Mouse (Mus musculus): ENCODE results near the gene Mtmr10. TPM values are rescaled to one million over a fixed set of nuclear protein-coding genes. Genes with fewer than 3 reads are reported as not detected.

Mtmr10 gene
- polyA plus RNA-seq, 1 experiment, result 11.6 TPM

DNA sequence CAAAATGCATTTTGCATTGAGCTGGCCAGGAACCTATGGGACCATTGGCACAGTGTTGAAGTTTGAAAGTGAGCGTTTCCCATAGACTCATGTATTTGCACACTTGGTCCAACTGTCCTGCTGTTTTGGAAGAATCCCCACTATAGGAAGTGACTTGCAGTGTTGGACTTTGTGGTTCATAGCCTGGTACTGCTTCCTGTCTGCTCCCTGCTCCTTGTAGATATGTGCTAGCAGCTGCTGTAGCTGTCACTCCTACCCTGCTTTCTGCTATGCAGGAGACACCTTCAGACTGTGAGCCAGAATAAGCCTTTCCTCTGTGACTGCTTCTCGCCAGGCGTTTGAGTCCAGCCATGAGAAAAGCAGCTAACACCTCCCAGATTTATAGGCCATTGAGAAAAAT is 43.9 kb downstream of the Mtmr10 start:
- H3K4me1 ChIP-seq (ENCODE audit: control insufficient read depth, insufficient read depth, insufficient read length, low read length), result no peaks in the 10 kb centered on the region
- H3K4me3 ChIP-seq (ENCODE audit: insufficient read depth, low read depth, low read length), result no peak overlapping the region
- H3K27ac ChIP-seq (replicated peaks; ENCODE audit: low read depth, low read length), result no peak overlapping the region

DNA sequence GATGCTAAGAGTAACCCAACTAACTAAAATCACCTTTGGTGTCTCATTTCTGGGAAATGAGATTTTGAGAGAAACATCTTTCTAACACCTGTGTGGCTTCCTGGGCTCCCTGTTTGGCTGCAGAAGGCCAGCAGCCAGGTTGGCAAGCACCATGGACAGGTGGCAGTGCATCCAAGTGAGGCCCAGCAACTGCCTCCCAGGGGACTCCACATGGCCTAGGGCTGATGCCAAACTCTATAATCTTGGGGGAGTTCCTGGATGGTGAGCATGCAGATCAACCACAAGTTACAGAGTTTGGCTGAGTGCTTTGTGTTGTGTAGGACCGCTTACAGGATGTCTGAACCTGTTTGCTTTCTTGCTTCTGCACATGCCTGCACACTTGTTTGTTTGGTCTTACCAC is 45.2 kb downstream of the Mtmr10 start:
- Histone ChIP-seq H3K4me1 (ENCODE audit: control insufficient read depth, insufficient read depth, insufficient read length, low read length) (no peaks in the 10 kb centered on the region), H3K4me3 (ENCODE audit: insufficient read depth, low read depth, low read length) (no peak overlapping the region), H3K27ac (replicated peaks; ENCODE audit: low read depth, low read length) (no peak overlapping the region)

DNA sequence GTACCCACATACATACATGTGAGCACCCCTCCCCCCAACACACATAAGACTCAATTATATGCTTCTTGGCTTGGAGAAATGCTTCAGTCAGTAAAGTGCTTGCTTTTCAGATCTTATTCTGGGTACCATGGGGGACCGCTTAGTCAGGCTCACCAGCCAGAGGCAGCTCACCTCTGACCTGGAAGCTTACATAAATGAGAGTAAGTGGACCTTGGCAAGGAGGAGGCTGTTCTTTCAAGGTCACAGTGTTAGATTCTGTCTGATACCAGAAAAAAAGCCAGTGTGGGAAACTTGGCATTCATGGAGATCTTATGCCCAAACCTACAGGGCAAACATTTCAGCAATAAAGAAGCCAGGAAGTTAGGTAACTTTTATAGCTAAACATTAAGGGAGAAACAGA is 60.4 kb downstream of the Mtmr10 start:
- peak overlapping the region; percentile 54 for H3K27ac ChIP-seq (replicated peaks; ENCODE audit: low read depth, low read length)
- H3K4me3 ChIP-seq (ENCODE audit: insufficient read depth, low read depth, low read length), result no peak overlapping the region
- no peaks in the 10 kb centered on the region for H3K4me1 ChIP-seq (ENCODE audit: control insufficient read depth, insufficient read depth, insufficient read length, low read length)

DNA sequence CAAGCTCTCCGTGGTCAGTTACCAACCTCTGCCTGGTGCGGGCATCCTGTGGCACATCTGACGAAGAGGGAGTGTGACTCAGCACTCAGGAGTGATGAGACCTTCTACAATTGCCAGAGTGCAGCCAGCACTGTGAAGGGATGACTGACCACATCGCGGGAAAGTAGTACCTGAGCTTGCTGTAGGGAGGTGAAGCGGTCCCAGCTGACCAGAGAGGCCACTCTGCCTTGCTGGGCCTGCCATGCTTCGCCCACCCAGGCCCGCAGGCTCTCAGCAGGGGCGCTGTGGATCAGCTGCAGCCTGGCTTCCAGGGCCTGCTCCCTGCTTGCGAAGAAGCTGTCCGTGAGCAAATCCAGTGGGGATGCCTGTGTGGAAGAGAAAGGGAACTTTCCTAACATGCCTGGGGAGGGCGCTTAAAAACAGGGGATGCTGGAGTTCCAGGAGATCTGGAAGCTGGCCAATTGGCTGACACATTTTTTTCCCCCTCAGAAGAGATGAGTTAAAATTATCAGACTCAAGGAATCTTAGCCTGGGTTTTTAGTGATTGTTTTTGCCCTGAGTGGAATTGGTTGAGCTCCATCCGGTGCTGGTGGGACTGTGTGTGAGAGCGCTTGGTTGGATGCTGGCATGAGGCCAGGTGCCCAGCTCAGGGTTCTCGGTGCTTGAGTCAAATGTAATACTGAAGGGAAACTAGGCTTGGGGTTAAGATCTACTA is 61.9 kb downstream of the Mtmr10 start:
- Histone ChIP-seq H3K4me1 (ENCODE audit: control insufficient read depth, insufficient read depth, insufficient read length, low read length) (no peaks in the 10 kb centered on the region), H3K27ac (replicated peaks; ENCODE audit: low read depth, low read length) (no peak overlapping the region), H3K4me3 (ENCODE audit: insufficient read depth, low read depth, low read length) (no peak overlapping the region)

DNA sequence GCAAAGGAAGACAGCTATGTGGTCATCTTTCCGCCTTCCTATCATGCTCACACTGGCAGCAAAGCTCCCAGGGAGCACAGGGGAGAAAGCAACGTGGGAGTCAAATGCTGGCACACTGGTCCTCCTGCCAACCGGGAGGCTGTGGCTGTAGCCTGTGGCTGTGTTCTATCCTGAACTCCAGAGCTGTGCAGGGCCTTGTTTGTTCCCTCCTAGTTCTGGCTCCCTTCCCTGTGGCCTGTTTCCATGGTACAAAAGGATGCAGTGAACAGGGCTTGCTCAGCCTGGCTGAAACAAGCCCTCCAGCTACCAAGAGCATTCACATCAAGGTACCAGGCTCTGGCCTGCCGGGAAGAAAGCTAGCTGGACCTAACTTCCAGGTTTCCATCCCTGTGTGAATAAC is 63.6 kb downstream of the Mtmr10 start:
- Histone ChIP-seq H3K27ac (replicated peaks; ENCODE audit: low read depth, low read length) (no peak overlapping the region), H3K4me3 (ENCODE audit: insufficient read depth, low read depth, low read length) (no peak overlapping the region), H3K4me1 (ENCODE audit: control insufficient read depth, insufficient read depth, insufficient read length, low read length) (no peaks in the 10 kb centered on the region)

DNA sequence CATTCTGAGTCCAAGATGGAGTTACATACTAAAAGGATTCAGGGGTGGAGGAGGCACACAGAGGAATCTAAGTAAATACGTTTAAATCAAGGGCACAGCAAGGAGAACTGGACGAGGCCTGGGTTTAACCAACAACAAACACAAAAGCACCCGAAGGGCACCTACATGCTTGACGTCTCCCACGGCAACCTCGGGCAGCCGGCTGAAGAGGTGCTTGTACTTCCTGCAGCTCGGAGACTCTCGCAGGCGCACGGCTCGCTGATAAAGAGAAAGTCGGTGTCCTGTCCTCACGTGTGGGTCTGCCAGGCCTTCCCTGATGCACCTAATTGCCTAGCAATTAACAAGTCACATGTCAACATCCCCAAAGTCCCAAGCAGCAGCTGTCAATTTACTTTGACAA is 66.8 kb downstream of the Mtmr10 start:
- no peak overlapping the region for H3K27ac ChIP-seq (replicated peaks; ENCODE audit: low read depth, low read length)
- no peaks in the 10 kb centered on the region for H3K4me1 ChIP-seq (ENCODE audit: control insufficient read depth, insufficient read depth, insufficient read length, low read length)
- H3K4me3 ChIP-seq (ENCODE audit: insufficient read depth, low read depth, low read length), result no peak overlapping the region

DNA sequence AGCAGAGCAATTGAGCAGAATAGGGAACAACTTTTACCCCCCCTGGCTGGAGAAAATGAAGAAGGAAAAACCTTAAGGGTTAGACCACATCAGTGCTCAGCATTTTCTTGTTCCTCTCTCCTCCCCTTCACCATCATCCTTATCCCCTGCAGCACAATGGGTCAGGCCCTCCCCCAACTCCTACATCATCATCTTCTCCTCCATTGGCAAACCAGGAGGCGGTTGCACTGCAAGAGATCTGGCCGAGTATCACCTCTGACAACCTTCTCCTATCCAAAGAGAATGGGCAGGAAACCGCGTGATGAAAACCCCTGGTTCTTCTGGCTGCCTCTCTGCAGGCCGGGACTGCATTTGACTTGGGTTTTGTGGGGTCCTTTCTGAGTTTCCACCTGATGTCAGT is 69.2 kb downstream of the Mtmr10 start:
- Histone ChIP-seq H3K4me3 (ENCODE audit: insufficient read depth, low read depth, low read length) (no peak overlapping the region), H3K27ac (replicated peaks; ENCODE audit: low read depth, low read length) (no peak overlapping the region), H3K4me1 (ENCODE audit: control insufficient read depth, insufficient read depth, insufficient read length, low read length) (no peaks in the 10 kb centered on the region)

DNA sequence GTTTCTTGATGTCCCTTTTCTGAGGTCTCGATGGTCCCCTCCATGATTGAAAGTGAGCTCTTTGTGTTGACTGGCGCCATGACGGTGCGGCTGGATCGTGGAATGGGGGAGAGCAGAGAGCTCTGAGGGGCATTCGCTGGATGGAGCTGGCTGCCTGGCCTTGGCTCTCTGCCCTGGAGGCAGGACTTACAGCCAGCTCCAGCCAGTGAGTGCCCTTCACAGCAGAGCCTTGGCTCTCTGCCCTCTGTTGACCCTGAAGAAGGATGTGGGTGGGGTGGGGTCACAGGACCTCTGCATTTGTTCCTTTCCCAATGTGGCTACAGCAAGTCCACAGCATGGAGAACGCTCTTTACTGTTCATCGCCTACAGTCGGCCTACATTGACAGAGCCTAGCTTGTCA is 70.0 kb downstream of the Mtmr10 start:
- Histone ChIP-seq H3K4me3 (ENCODE audit: insufficient read depth, low read depth, low read length) (no peak overlapping the region), H3K4me1 (ENCODE audit: control insufficient read depth, insufficient read depth, insufficient read length, low read length) (no peaks in the 10 kb centered on the region), H3K27ac (replicated peaks; ENCODE audit: low read depth, low read length) (0 out of 2 replicates have a peak overlapping the region, but pooled peaks have one; percentile 33)

DNA sequence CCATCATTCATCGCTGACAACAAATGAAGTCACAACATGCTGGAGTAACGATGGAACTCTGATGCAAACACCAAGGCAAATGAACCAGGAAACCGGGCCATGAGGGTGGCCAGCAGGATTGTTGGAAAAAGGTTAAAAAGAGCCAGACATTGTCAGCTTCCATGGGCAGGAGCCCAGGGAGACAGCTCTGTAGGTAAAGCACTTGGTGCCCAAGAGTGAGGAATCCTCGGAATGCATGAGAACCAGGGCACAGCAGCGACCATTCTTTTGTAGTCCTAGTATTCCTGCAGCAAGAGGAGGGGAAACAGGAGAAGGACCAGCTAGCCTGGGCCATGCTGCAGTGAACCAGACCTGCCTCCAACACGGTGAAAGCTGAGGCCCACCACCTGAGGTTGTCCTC is 71.2 kb downstream of the Mtmr10 start:
- no peak overlapping the region for H3K27ac ChIP-seq (replicated peaks; ENCODE audit: low read depth, low read length)
- no peak overlapping the region for H3K4me3 ChIP-seq (ENCODE audit: insufficient read depth, low read depth, low read length)
- no peaks in the 10 kb centered on the region for H3K4me1 ChIP-seq (ENCODE audit: control insufficient read depth, insufficient read depth, insufficient read length, low read length)

DNA sequence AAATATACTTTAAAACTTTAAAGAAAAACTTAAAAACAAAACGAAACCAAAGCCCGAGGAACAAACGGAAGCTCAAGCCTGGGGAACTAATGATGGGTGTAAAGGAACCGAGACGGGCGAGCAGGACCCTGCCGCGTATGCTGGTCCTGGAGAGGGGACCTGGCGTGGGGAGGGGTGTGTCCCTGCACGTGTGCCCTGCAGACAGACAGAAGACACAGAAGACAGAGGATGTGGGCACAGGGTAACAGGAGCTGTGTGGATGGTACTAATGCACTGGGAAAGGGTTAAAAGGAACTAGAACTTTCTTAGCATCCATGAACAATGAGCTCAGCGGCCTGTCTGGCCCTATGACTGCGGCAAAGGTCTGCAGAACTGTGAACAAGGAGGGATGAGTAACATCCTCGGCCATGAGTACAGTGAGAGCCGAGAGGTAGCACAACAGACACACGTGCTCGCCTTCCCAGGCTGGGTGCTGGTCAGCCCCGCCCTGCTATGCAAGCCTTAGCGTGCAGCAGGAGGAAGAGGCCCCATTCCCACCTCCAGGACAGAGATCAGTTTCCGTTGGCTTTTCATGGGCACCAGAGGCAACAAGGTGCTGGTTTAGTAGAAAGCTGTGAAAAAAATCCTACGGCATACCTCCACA is 72.6 kb downstream of the Mtmr10 start:
- Histone ChIP-seq H3K4me1 (ENCODE audit: control insufficient read depth, insufficient read depth, insufficient read length, low read length) (no peaks in the 10 kb centered on the region), H3K27ac (replicated peaks; ENCODE audit: low read depth, low read length) (no peak overlapping the region), H3K4me3 (ENCODE audit: insufficient read depth, low read depth, low read length) (no peak overlapping the region)

DNA sequence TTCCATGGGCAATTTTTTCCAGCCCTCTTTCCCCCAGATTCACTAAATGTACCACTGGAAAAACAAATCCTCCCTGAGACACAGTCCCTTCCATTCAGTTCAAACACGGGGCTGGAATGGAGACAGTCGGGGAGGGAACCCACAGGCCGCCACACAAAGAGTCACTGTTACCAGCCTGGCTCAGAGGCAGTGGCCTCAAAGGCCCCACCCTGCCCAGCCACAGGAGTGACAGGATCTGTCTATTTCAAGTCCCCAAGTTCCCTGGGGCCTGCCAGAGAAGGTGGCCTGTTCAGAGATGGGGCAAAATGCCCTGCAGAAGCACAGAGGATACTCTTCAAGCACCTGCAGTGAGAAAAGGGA is 73.1 kb downstream of the Mtmr10 start:
- H3K4me3 ChIP-seq (ENCODE audit: insufficient read depth, low read depth, low read length), result no peak overlapping the region
- H3K4me1 ChIP-seq (ENCODE audit: control insufficient read depth, insufficient read depth, insufficient read length, low read length), result no peaks in the 10 kb centered on the region
- H3K27ac ChIP-seq (replicated peaks; ENCODE audit: low read depth, low read length), result no peak overlapping the region

DNA sequence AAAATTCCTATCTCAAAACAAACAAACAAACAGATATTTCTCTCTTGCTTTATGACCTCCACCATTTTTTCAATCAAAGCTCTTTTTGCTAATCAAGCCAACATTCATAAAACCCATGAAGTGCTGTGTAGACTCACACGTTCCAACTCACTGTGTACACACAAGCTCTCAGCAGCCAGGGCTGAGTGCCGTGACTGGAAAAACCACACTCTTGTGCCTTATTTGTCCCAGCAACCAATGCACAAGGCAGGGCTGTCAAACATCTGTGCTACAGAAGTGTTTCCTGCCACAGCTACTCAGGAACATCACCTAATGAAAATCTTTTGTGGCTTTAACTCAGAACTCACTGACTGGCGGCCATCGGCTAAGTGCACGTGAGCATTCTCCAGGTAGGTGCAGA is 78.4 kb downstream of the Mtmr10 start:
- Histone ChIP-seq H3K27ac (replicated peaks; ENCODE audit: low read depth, low read length) (no peak overlapping the region), H3K4me1 (ENCODE audit: control insufficient read depth, insufficient read depth, insufficient read length, low read length) (0 out of 2 replicates have a peak, but pooled peaks cover 2% of the 10 kb centered on the region), H3K4me3 (ENCODE audit: insufficient read depth, low read depth, low read length) (no peak overlapping the region)

DNA sequence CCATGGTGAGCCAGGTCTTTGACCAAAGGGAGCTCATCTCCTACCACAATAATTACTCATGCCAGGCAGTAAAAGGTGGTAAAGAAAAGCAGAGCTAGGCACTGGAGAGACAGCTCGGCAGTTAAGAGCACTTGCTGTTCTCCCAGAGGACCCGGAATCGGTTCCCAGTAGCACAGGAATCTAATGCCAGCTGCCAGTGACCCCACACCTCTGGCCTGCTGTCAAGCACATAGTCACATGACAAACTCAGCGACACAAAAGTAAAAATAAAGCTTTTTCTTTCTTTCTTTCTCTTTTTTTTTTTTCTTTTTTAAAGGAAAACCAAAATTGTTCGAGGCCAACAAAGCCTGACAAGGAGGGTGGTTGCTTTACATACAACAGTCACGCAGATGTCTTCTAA is 82.4 kb downstream of the Mtmr10 start:
- Histone ChIP-seq H3K4me3 (ENCODE audit: insufficient read depth, low read depth, low read length) (no peak overlapping the region), H3K27ac (replicated peaks; ENCODE audit: low read depth, low read length) (peak overlapping the region; percentile 68)

DNA sequence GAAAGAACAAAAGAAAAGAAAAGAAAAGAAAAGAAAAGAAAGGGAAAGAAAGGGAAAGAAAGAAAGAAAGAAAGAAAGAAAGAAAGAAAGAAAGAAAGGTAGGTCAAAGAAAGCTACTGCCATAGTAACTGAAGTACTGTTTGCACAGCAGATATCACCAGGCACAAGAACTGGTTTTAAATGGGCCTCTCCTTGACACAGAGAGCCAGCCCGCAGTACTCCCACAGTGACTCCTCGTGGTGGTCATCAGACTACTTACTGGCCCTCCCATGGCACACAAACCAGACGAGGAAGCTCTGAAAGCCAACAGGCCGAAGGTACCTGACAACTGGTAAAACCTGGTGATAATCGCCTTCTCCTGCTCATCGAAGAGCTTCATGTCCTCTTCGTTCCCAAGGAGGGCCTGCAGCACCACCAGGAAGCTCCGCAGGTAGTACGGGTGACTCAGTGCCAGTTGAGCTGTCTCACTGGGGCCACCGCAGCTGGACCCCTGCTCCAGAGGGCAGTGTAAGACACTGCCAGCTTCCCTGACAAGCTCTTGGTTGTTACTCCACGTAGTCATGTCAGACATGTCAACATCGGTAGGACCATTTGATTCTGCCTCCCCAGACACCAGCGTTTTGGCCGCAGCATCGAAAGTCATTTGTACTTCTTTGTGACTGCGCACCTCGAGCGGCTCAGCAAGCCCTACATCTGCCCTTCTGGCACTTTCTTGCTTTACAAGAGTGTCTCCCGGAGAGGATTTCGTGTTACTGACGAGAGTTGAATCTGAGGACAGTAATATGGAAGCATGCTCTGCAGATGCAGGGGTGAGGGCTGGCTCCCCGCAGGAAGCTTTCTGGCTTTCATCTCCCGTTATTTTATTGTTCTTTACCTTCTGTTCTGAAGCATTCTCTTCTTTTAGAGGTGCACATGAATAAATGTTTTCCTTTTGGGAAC is 84.8 kb downstream of the Mtmr10 start:
- Histone ChIP-seq H3K4me3 (ENCODE audit: insufficient read depth, low read depth, low read length) (no peak overlapping the region), H3K4me1 (ENCODE audit: control insufficient read depth, insufficient read depth, insufficient read length, low read length) (peaks cover 5% of the 10 kb centered on the region; the same call in 1 of the 2 replicates), H3K27ac (replicated peaks; ENCODE audit: low read depth, low read length) (no peak overlapping the region)

More for the DNA sequence above, 82.4 kb downstream of the Mtmr10 start:
- H3K4me1 ChIP-seq (ENCODE audit: control insufficient read depth, insufficient read depth, insufficient read length, low read length), result peaks cover 5% of the 10 kb centered on the region; the same call in 1 of the 2 replicates

DNA sequence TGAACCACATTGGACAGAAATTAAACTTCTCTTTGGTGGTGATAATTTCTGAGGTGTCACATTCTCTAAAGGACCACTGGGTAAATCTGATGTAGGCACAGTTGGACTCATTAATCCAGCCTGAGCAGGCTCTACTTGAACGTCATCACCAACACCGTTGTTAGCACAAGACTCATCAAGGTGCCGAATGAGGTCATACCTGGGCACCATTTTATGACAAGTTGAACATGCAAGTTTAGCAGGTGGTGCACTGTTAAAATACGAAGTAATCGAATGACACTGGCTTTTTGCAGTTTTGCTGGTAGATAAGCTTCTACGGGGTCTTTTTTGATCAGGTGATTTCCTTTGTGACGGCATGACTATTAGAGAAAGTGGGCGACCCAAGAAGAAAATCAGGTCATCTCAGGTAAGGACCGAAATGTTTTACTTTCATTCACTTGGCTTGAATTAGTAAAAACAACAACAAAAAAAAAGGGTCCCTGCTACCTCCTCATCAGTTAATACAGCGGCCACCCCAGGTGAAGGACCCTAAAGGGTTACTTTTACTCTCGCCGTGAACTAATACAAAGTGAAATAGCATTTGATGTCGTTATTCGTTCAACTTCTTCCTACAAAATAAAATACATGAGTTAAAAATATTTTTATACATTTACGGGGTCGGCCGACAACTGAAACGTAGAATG is 85.8 kb downstream of the Mtmr10 start:
- Histone ChIP-seq H3K4me1 (ENCODE audit: control insufficient read depth, insufficient read depth, insufficient read length, low read length) (peaks cover 5% of the 10 kb centered on the region; the same call in 1 of the 2 replicates), H3K4me3 (ENCODE audit: insufficient read depth, low read depth, low read length) (peak overlapping the region; percentile 85), H3K27ac (replicated peaks; ENCODE audit: low read depth, low read length) (peak overlapping the region; percentile 86)
